Mouse (Mus musculus) spleen, adult 2 months (tissue): ENCODE measurements around the gene Fxr2.

ENCODE experiments used
- CTCF ChIP-seq: fragments of 200-500 bp; IDR thresholded peaks from 2 replicates; pipeline ENCODE4 v1.5.1; 2011; ENCODE audit warnings: mild to moderate bottlenecking, inconsistent platforms; ENCODE audit not compliant: insufficient read depth, insufficient read length, insufficient replicate concordance; ENCODE audit errors: extremely low read depth
- POLR2A ChIP-seq: fragments of 200-500 bp; IDR thresholded peaks from 2 replicates; pipeline ENCODE4 v1.6.1; 2011; ENCODE audit warnings: low read depth, low read length, inconsistent platforms

GRCm38 (mm10) chr11:69695361-69696181, 62.8 kb downstream of the Fxr2 start, which contains the start of the genes Tnfsf12 and Tnfsfm13:
- TF ChIP-seq CTCF, result no peak
- no peak for TF ChIP-seq POLR2A
